Mouse (Mus musculus) megakaryocyte-erythroid progenitor cell, adult 5 weeks (primary cell): ENCODE results near the gene 9230102O04Rik. TPM values are rescaled to one million over a fixed set of nuclear protein-coding genes. Genes with fewer than 3 reads are reported as not detected.

Source experiments
- polyA plus RNA-seq: library from polyadenylated mRNA; stranded (reverse); fragments of >175 nt; gene quantifications from 2 replicates; pipeline ENCODE4 v1.2.3, GENCODE M21; 2012

The 9230102O04Rik gene
- polyA plus RNA-seq = not detected in 2 replicates

DNA sequence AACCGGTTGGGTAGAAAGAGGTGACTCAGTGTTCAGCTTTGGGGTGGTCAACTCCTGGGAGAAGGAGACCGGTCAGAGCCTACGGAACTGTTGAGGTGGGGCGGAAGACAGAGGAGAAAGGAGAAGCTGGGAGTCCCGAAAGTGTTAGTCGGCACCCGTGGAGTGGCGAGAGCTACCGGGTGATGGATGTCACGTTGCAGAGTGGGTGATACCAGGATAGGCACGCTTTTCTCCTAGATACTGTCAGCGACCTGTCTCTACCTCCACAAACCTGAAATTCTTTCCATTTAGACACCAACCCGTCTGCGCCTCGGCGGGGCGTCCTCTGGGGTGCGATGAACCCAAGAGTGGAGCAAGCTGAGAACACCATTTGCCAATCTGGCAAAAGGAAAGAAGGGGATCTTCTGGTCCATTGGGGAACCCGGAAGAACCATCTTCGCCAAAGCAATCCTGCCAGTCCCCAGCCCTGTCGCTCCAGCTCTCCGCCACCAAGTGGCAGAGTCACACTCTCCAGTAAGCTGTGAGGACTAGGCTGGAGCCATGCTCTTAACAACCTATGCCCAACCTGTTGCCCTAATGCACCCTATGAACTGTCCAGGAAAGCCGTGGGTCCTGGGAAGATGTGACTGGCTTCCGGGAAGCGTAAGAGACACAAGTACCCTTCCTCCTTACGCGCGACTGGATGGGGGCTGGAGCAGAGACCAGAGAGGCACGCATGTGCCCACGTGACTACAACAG, at the start of gene 9230102O04Rik:
Gene 9230102O04Rik (minus strand): TSS at position 628 of the 738 bp plus-strand sequence.

DNA sequence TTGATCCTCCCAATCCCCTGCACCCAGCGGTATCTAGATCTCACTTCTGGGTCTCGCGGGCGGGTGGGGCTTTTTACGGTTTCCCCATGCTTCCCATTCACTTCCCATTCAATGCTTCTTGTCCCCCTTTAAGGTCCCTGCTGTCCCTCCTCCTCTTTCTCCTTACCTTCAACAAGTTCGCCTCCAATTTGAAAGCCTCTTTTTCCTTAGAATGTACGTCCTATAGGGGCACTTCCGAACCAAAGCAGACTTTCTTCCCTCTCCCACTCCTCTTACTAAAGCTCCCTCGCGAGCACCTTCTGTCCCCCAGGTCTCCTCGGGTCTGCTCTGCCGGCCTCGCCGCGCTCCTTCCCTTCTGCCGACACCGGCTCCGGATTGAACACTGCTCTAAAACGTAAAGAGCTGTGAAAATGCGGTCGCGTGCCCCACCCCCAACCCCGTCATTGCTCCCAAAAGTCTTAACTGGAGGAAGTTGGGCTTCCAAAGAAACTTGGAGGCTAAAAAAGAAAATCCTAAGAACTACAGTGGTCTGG, 377 bp upstream of the 9230102O04Rik start, which contains the start of gene Gata3:
Gene Gata3 (minus strand): TSS at position 384 of the 533 bp plus-strand sequence.

DNA sequence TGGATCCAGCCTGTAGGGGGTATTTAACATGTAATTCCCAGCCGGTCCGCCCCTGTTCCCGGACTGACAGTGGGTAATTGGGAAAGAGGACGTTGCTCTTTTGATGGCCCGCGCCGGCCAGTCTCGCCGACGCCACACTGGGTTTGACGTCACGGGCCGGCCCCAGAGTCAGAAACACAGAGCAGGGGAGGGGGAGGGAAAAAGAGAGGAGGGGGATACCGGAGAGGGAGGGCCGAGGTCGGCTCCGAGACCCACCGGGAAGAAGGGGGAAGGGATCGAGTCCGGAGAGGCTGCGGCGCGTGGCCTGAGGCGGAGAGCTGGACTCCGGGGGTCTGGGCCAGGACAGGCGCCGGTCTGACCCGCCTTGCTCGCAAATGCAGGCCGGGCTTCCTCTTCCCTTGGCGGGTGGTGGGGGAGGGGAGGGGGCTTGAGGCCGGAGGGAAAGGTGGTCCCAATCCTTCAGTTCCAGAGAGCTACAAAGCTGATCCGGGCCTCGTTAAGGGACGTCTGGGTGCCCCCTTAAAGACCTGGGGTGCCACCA, 8.2 kb downstream of the 9230102O04Rik start, which contains the start of gene 4930412O13Rik:
Gene 4930412O13Rik (plus strand): TSS at position 202 of the 541 bp plus-strand sequence.

Other genes with a start within 250 kb of the 9230102O04Rik start
- gene 4930412O13Rik, start 8.3 kb downstream of the 9230102O04Rik start, polyA plus RNA-seq = not detected in 2 replicates
- 7.9 and 9.0 TPM in 2 replicates for gene Gata3, start 494 bp upstream of the 9230102O04Rik start, polyA plus RNA-seq
- 20.2 and 21.3 TPM in 2 replicates for gene Taf3, start 159.1 kb upstream of the 9230102O04Rik start, polyA plus RNA-seq
- gene Atp5c1, start 191.0 kb upstream of the 9230102O04Rik start, polyA plus RNA-seq = 33.0 and 34.7 TPM in 2 replicates
- 2.9 and 3.9 TPM in 2 replicates for gene Kin, start 191.1 kb upstream of the 9230102O04Rik start, polyA plus RNA-seq
- not detected in 2 replicates for gene Itih2, start 241.9 kb upstream of the 9230102O04Rik start, polyA plus RNA-seq